Mouse (Mus musculus) cerebellum, postnatal 14 days (tissue): ENCODE results near the gene Btg1-ps2.
"Not testable (repeated sequence)": the region's sequence is repeated elsewhere in the genome, so short reads cannot be mapped to it uniquely, and the experiment has no call there.

Source experiments
- DNase-seq, 2 experiments: peaks; one replicate each; pipeline ENCODE4 v3.0.0; 2021; ENCODE audit warnings: mixed read lengths in 2 of 2

Gene Btg1-ps2

DNA sequence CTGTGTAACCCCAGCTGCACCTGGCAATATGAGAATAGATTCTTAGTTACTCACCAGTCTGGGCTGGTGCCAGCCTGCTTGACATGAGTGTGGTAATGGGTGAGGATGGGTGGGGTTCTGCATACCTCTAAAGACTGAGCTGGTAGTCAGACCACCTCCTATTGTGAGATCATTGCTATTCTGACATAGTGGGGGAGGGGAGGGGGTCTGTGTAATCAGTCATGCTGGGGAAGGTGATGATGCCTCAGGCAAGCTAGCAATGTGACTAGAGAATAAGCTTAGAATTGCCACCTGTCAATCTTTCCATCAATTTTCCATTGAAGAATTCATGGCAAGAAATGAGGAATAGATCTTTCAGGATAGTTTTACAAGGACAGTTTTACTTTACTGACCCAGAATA lies at the start of gene Btg1-ps2:
TSS of gene Btg1-ps2 (minus strand) at position 101 of the 400 bp plus-strand sequence.
- DNase-seq, result not testable (repeated sequence)

DNA sequence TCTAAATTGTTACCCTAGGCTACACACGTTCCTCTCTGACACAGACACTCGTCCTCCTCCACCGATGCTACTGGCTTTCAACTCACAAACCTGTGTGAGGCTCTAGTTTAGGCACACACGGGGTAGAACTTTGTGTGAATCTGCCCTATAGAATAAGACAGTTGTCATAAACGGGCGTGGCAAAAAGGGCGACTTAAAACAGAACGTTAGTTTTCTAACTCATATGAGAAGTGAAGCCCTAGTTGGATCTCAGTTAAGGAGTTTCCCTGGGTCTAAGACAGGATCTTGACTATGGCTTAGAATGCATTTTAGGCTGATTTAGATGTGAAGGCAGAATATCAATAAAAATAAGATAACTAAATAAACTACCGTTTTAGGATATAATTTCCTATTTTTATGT lies 42.1 kb upstream of the Btg1-ps2 start, which contains the start of gene Rhox11:
TSS of gene Rhox11 (minus strand) at position 101 of the 400 bp plus-strand sequence.
- no peak for DNase-seq

DNA sequence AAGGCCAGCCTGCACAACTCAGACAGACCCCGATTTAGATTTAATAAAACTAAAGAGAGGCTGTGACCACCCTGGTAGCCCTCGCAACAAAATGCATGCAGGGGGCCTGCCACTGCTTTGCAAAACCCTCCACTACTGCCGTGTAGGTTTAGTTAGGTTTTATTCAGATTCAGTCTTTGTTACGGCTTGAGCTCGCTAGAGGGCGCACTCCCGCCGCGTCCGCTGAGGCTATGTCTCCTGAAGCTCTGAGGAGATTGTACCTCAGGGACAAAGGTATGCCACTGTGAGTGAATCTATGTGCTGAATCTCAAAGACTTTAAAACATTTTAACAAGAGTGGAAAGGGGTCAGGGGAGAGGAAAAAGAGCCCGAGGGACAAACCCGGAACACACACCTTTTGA lies 41.3 kb upstream of the Btg1-ps2 start:
- DNase-seq, result peak; percentile 59 to 72

- no peak for DNase-seq
Measured at GRCm38 (mm10) chrX:38066175-38066574, 23.3 kb upstream of the Btg1-ps2 start, which contains the start of gene Rhox10. Rhox10 (plus strand) TSS chrX:38066475.

DNA sequence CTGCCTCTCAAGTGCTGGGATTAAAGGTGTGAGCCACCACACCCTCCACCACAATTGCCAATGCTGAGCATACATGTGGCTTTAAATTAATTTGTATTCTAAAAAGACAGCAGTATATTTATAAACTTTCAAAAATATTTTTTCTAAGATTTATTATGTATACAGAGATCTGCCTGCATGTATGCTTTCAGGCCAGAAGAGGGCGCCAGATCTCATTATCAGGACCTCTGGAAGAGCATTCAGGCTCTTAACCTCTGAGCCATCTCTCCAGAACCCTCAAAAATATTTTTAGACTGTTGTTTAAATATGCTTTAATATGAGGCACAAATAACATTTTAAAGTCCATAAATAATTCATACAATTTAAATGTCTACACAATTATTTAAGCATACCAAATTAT lies 18.6 kb upstream of the Btg1-ps2 start:
- peak; percentile 31 to 33 for DNase-seq

- DNase-seq, result no peak
Measured at GRCm38 (mm10) chrX:38039666-38040065, 3.2 kb downstream of the Btg1-ps2 start.

GRCm38 (mm10) chrX:38033841-38034240 lies 9.1 kb downstream of the Btg1-ps2 start:
- DNase-seq, result no peak

DNA sequence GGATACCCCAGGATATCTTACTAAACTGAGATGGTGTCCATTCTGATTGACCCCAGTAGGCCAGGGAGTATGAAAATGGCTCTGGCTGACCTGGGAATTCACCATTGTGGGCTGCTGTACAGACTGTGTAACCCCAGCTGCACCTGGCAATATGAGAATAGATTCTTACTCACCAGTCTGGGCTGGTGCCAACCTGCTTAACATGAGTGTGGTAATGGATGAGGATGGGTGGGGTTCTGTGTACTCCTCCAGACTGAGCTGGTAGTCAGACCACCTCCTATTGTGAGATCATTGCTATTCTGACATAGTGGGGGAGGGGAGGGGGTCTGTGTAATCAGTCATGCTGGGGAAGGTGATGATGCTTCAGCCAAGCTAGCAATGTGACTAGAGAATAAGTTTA lies 24.3 kb downstream of the Btg1-ps2 start, which contains the start of gene Btg1-ps1:
TSS of gene Btg1-ps1 (minus strand) at position 219 of the 400 bp plus-strand sequence.
- DNase-seq, result not testable (repeated sequence)

- no peak for DNase-seq
Measured at GRCm38 (mm10) chrX:38008756-38009155, 34.2 kb downstream of the Btg1-ps2 start.
